Mouse (Mus musculus): ENCODE measurements around the gene Chn2.

DNA sequence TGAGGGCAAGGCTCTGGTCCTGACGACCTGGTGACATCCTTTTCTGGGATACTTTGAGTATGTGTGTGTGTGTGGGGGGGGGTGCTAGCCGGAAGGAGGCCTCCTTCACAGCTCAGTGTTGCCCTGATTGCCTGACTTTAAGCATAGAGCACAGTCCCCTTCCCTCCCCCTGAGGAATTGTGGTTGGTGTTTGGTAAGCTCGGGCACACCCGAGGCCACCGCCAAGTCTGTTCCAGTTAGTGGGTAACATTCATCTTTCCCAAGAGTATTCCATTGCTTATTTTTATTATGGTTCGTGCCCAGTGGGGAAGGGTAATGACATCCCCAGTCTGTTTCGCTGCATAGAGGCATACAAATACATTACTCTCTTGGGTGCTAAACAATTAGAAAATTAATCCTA, 172.6 kb downstream of the Chn2 start:
- no peak for TF ChIP-seq CTCF (IDR thresholded peaks at IDR 0.05; ENCODE audit: low read depth, low read length)
- TF ChIP-seq EP300 (IDR thresholded peaks at IDR 0.05; ENCODE audit: insufficient read depth, low read depth, low read length) = no peak
